Mouse (Mus musculus): ENCODE measurements around the gene Prkca. TPM values are rescaled to one million over a fixed set of nuclear protein-coding genes. Genes with fewer than 3 reads are reported as not detected.

The Prkca gene
- total RNA-seq, 4 experiments from 2014 or later, result 9.0 to 12.0 (median 10.6) TPM

DNA sequence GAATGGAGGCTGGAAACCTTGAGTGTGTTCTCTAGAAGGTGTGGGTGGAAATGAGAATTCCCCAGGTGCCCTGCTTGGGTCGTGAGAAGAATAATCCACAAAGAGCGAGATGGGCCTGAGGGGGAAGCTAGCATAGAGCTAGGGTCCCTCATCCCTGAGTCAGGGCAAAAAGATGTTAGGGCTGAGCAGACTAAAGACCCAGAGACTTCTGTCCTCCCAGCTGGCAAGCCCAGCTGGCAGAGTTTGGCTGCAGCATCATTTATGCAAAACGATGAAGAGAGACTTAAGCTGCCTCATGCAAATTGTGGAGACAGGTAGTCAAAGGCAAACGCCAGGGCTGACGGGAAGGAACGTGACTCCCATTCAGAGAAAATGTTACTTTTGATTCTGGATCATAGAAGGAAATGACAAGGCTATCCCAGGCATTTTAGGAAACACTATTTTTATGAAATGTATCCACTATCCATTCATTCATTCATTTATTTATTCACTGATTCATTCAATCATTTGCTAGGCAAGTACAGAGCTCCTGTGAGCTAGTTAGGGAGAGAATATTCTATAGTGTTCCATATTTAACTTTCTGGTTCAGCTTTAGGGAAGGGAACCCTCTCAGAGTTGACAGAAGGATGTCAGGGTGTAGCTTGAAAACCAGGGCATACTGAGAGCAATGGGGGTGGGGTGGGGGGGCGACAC is 139.4 kb downstream of the Prkca start:
- no peak for DNase-seq

DNA sequence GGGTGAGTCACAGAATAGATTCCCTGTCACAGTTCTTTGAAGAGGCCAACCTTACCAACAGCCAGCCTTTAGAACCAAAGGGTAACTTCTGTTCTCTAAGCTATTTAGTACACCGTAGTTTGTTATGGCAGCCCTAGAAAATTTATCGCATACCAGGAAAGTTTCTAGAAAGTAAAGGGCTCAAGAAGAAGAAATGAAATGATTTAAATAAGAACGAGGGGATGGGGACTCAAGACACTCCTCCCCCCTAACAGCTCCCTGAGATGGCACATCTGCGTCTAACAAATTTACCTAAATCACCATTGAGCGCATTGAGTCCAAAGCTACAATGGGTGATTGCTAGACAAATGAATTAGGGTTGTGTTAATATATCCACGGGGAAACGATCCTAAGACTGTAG is 140.9 kb downstream of the Prkca start:
- no peak for DNase-seq

GRCm38 (mm10) chr11:108200679-108201586 is 142.8 kb downstream of the Prkca start:
- DNase-seq, result no peak

DNA sequence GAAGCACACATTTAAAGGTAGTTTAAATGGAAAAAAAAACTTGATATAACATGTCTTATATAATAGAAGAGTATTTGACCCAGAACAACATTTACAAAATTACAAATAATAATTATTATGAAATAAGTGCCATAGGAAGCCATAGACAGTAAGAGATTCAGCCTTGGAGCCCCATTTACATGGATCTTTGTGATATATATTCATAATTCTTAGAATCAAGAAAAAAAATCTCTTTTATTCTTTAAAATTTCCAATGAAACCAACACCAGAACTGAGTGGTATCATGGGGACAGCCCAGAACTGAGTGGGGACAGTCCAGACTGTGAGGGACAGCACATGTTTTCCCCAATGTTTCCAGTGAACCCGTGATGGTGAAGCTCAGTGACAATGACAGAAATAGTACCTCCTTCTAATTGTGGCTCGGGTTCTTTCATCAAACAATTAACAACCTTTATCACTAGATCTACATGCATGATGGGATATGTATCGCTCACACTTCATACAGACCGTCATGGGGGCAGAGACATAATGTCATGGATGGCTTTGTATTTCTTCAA is 144.2 kb downstream of the Prkca start:
- DNase-seq, result no peak

DNA sequence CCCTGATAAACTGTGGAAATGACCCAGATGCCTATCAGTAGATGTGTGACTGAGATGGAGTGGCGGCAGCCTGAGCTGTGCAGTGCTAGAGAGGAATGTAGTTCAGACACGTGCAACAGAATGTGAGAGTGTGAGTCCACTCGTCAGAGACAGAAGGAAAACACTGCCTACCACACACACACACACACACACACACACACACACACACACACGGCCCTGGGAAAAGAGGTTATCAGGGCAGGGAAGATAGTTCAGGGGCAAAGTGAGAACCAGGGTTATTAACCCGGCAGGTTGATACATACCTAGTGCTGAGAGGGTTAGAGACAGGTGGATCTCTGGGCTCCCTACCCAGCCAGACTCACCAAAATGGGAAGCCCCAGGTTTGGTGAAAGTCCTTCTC is 145.1 kb downstream of the Prkca start:
- no peak for DNase-seq

DNA sequence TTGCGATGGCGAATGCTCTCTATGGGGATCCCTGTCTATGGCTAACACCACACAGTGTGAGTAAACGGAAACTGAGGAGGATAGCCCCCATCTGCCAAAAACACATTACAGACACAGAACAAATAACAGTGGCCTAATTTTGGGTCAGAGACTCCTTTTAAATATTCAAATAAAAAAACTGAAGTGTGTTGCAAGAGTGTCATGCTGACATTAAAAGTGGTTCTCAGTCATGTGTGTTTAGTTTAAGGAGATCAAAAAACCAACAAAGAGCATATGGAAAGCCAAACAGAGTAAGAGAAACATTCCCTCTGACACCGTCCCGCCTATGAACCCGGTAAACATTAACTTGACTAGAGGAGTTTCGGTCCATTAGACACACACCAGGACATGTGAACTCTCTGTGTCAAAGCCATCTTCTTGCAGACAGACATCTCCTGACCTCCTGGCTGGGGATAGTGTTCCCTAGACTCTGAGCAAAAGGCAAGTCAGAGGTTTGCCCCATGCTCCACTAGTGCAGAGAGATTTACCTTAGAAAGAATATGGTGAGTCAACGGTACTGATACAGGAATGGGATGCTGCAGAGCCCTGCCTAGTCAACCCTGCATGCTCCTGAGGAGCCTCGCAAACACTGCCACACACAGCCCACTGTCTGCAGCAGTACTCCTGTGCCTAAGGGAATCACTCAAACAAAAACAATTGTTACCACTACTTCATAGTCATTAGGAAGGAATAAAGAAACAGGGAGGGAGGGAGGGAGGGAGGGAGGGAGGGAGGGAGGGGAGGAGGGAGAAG is 146.1 kb downstream of the Prkca start:
- DNase-seq, result no peak

- no peak for DNase-seq
Observed at GRCm38 (mm10) chr11:108196796-108197195, 146.9 kb downstream of the Prkca start.

DNA sequence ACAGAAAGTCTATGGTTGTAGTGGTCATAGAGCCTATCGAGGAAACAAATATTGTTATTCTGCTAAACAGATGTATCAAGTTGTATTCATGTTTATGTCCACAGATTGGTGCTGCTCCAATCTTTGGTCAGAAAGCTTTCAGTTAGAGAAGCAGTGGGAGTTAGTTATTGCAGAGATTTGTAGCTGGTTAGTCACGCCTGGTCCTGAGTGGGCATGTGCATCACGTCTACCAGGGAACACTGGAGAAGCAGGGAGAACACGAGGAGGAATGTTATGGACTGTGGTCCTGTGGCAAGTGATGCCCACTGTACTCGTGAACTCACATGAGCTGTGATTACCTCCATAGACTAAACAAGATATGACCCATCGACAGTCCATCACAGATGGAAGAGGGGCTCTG is 153.4 kb downstream of the Prkca start:
- DNase-seq, result no peak

DNA sequence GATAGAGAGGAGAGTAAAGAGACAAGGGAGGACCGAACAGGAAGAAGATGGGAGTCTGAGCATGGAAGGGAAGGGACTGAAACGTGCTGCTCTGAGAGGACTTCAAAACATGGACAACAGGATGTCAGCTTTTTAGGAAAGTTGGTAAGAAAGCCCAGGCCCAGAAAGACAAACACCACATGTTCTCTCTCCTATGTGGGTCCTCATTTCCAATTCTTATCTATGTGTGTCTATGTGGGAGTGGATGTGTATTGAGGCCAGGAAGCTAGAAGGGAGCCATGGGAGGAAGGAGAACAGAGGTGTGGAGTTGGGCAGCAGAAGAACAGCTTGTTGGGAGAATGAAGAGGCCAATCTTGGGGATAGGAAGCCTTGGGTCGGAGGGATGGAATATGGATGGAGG is 154.4 kb downstream of the Prkca start:
- DNase-seq, result no peak

GRCm38 (mm10) chr11:108182421-108182820 is 161.3 kb downstream of the Prkca start:
- no peak for DNase-seq

GRCm38 (mm10) chr11:108181012-108181713 is 162.6 kb downstream of the Prkca start:
- DNase-seq, result no peak

DNA sequence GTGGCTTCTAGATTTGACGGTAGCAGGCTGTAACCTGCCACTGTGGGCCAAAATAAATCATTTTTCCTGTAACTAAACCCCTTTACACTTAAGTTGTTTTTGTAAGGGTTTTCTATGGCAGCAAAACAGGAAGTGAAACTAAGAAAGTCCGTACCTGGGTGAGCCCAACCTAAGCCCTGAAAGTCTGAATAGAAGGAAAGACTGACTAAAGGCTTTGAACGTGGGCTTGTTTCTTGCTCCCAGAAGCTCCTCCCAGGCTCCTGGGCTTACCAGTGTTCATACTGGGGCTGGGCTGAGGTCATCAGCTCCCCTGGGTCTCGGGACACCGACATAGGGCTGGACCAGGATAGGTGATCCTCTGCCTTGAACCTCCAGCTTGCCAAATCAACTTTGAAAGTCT is 164.9 kb downstream of the Prkca start:
- no peak for DNase-seq

DNA sequence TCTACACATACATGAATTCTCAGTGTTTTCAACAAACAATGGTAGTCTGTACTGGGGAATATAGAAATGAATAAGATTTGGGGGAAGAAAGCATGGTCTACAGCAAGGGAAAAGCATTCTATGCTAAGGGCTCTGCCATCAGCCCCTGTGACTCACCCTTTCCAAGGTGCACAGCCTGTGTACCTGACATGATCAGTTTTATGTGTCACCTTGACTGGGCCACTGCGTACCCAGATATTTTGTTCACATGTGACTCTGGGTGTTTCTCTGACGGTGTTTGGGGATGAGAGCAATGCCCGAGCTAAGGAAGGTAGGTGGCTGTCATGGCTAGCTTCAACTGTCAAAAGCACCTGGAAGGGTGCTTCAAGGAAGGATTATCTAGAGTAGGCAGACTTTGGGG is 165.5 kb downstream of the Prkca start:
- no peak for DNase-seq

- no peak for DNase-seq
Observed at GRCm38 (mm10) chr11:108176715-108177114, 167.0 kb downstream of the Prkca start.

- DNase-seq, result no peak
Observed at GRCm38 (mm10) chr11:108171917-108172316, 171.8 kb downstream of the Prkca start.

DNA sequence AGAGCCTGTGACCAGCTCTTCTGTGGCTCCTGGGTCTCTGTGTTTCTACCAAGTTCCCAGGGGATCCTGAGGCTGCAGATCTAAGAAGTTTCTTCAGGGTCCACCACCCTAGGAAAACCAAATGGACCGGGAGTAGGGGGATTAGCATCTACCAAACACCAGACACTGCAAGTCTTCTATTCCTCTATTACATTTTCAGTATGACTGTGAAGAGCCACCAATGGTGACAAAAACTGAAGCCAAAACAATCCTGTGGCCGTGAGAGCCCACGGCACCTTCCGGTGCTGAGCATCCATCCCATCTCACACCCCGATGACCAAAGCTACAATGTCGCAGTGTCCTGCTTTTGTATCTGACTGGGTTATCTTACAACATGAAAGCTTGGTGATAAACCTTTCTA is 172.5 kb downstream of the Prkca start:
- no peak for DNase-seq

DNA sequence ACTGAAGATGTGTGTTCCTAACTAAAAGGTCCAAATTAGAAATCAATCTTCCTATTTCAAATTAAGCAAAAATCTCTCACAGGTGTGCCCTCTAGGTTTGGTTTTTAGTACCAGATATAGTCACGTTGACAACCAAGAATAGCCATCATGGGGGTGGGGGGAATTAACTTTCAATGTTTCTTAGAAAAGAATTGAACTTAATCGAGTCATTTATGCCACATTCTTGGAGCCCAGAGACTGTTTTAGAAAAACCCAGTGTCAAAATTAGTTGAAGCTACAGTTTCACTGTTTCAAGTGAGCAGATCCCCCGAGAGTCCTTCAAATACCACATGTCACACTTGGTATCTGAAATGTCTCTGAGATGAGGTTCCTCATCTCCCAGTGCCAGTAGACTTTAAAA is 173.6 kb downstream of the Prkca start:
- DNase-seq, result no peak

DNA sequence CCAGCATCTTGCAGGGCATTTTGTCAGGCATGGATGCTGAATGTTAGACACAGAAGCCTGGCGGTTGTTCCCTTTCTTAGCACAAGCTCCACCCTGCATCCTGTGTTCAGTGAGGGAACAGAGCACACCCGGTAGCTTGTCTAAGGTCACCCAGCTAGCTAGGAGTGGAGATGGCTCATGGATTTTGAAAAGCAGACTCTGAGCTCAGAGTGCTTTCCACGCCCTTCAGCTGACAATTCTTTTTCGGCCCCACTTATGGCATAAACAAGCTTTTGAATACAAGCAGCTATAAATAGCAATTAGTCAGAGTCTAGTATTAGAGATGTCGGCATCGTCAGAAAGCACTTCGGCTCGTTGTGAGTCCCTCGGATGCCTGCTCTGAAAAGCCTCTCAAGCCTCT is 178.0 kb downstream of the Prkca start:
- DNase-seq, result no peak

GRCm38 (mm10) chr11:108162639-108163038 is 181.1 kb downstream of the Prkca start:
- DNase-seq, result no peak

DNA sequence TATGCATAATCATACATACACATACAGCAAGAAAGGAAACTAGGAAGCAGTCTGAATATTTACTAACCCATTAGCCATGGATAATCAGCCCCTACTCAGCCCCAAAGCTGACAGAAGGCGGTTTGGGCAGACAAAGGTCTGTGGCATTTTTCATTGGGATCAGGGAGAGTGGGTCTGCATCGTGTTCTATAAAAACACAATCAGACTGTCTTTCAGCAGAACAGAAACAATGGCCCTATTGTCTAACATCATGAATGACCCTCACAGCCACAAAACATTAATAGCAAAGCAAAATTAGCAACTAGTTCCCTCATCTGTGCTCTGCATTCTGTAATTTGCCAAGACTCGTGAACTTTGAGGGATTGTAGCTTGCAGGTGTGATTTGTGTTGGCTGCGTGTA is 181.6 kb downstream of the Prkca start:
- no peak for DNase-seq

DNA sequence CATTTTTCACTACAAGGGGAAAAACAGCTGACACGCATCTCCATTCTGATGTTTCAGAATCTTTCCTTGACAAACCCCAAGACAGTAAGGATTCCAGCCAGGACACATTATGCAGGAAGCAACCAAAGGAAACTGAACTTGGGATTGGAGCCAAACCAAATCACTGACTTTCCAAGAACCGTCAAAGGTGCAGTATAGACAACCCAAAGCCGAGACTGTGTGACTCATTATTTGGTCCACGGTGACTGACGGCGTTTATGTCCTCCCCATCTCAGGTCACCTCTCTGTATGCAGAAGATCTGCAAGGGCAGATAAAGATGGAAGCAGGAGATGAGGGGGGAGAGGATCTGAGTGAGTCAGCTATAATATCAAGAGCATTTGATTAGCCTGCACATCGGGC is 183.7 kb downstream of the Prkca start:
- DNase-seq, result no peak

DNA sequence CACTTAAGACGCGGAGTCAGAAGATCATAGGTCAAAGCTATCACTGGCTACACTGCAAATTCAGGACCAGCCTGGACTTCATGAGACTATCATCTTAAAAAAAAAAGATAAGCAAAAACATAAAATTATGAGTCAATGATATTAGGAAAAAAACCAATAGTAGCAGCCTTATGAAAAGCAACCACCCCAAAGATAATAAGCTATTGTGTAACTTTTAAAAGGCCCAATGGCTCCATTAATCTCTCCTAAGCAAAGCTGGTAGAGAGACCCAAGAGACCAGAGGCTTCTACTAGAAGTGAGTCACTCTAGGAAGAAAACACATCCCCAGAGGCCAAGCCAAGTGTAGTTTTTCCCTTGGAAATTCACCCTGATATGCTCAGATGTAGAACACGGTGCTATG is 185.7 kb downstream of the Prkca start:
- no peak for DNase-seq
